ENCODE assay signal across 9 mouse cellular contexts in genomic region chr11:115838895-115839311, GRCm38 (mm10). TPM values are rescaled to one million over a fixed set of nuclear protein-coding genes. Genes with fewer than 3 reads are reported as not detected.
DNase-seq lines count a peak whose midpoint lies in the region; ATAC-seq and TF ChIP-seq lines count a peak whose summit lies in the region.
"Had no signal": no experiment of that assay in that cellular context is flagged by ENCODE, and none has a peak within 500 bp of the region (broad histone marks: within the 10 kb centered on the region; RNA-seq: fewer than 3 reads in every experiment).

No protein-coding gene starts in this region.

- H3K27me3 ChIP-seq in heart, embryonic 11.5 days (ENCODE audit: control insufficient read depth, insufficient read depth, low read length) = no peaks in the 10 kb centered on the region
- H3K27me3 ChIP-seq in limb, embryonic 10.5 days (ENCODE audit: low read depth, poor library complexity, severe bottlenecking) = 0 out of 2 replicates have a peak, but pooled peaks cover 2% of the 10 kb centered on the region
- no peaks in the 10 kb centered on the region for H3K27me3 ChIP-seq in stomach, embryonic 15.5 days (replicated peaks)
- H3K27me3 ChIP-seq: limb, embryonic 12.5 days had no signal

- H3K9ac ChIP-seq in heart, embryonic 11.5 days (ENCODE audit: low read depth, low read length) = no peak overlapping the region
- H3K9ac ChIP-seq in stomach, embryonic 15.5 days = no peak overlapping the region
- H3K9ac ChIP-seq: limb, embryonic 12.5 days had no signal

- no peak for TF ChIP-seq POLR2A in lung, adult 2 months (IDR thresholded peaks at IDR 0.05; ENCODE audit: borderline replicate concordance, extremely low read depth, low read depth, low read length)

- no peaks in the 10 kb centered on the region for H3K9me3 ChIP-seq in heart, embryonic 11.5 days (replicated peaks; ENCODE audit: control insufficient read depth, low read length)
- H3K9me3 ChIP-seq in limb, embryonic 10.5 days (replicated peaks) = no peaks in the 10 kb centered on the region
- H3K9me3 ChIP-seq in stomach, embryonic 15.5 days = no peaks in the 10 kb centered on the region
- H3K9me3 ChIP-seq: limb, embryonic 12.5 days had no signal

- DNase-seq in lung, adult 18-20 months = peak; percentile 81 to 88
- DNase-seq in lung, adult 2 months = no peak
- DNase-seq in limb, embryonic 10.5 days (ENCODE audit: low spot score) = no peak
- DNase-seq in frontal cortex, postnatal 25 days (ENCODE audit: low spot score in 2 of 2) = no peak
- no peak for DNase-seq in cerebellum, postnatal 25 days

- H3K27ac ChIP-seq in heart, embryonic 11.5 days (ENCODE audit: low read depth, low read length) = peak overlapping the region; percentile 58
- H3K27ac ChIP-seq in limb, embryonic 10.5 days = peak overlapping the region; percentile 43; the same call in 1 of the 2 replicates
- peak overlapping the region; percentile 86 for H3K27ac ChIP-seq in stomach, embryonic 15.5 days
- H3K27ac ChIP-seq: limb, embryonic 12.5 days had no signal

- peak overlapping the region; percentile 3 for H3K4me2 ChIP-seq in heart, embryonic 11.5 days
- H3K4me2 ChIP-seq in stomach, embryonic 15.5 days = 0 out of 2 replicates have a peak overlapping the region, but pooled peaks have one; percentile 12
- H3K4me2 ChIP-seq: limb, embryonic 12.5 days had no signal

- no peaks in the 10 kb centered on the region for H3K36me3 ChIP-seq in heart, embryonic 11.5 days (ENCODE audit: control insufficient read depth, insufficient read depth, low read length)
- H3K36me3 ChIP-seq in limb, embryonic 10.5 days = no peaks in the 10 kb centered on the region
- no peaks in the 10 kb centered on the region for H3K36me3 ChIP-seq in stomach, embryonic 15.5 days
- H3K36me3 ChIP-seq: limb, embryonic 12.5 days had no signal

- H3K4me3 ChIP-seq in lung, adult 2 months (replicated peaks; ENCODE audit: extremely low read depth, low read depth, low read length) = no peak overlapping the region
- no peak overlapping the region for H3K4me3 ChIP-seq in heart, embryonic 11.5 days (ENCODE audit: low read depth, low read length)
- H3K4me3 ChIP-seq in limb, embryonic 10.5 days = no peak overlapping the region
- H3K4me3 ChIP-seq in stomach, embryonic 15.5 days (replicated peaks) = no peak overlapping the region
- H3K4me3 ChIP-seq: limb, embryonic 12.5 days had no signal

- peaks cover 11% of the 10 kb centered on the region for H3K4me1 ChIP-seq in lung, adult 2 months (ENCODE audit: control insufficient read depth, insufficient read depth, low read length)
- H3K4me1 ChIP-seq in heart, embryonic 11.5 days (ENCODE audit: control insufficient read depth, insufficient read depth, low read length) = peaks cover 75% of the 10 kb centered on the region
- peaks cover 72% of the 10 kb centered on the region for H3K4me1 ChIP-seq in limb, embryonic 10.5 days
- peaks cover 51% of the 10 kb centered on the region for H3K4me1 ChIP-seq in stomach, embryonic 15.5 days

- WGBS in lung, adult 2 months = 58% methylated on average over 4 of the region's 4 CpGs
- 43% methylated on average over 4 of the region's 4 CpGs for WGBS in heart, embryonic 11.5 days (ENCODE audit: insufficient replicate concordance)
- WGBS in limb, embryonic 10.5 days = 45% methylated on average over 4 of the region's 4 CpGs
- WGBS in stomach, embryonic 15.5 days = 35% methylated on average over 4 of the region's 4 CpGs

- ATAC-seq in heart, embryonic 11.5 days (replicated peaks; ENCODE audit: insufficient number of reproducible peaks, low FRiP score, low TSS enrichment) = no peak
- peak; percentile 67 for ATAC-seq in stomach, embryonic 15.5 days (ENCODE audit: insufficient read depth, low FRiP score, low read depth)
- no peak for ATAC-seq in granulocyte monocyte progenitor cell, adult 5-6 weeks (replicated peaks; ENCODE audit: poor library complexity, severe bottlenecking)

- TF ChIP-seq CTCF in lung, adult 2 months (IDR thresholded peaks at IDR 0.05; ENCODE audit: insufficient read depth, low read length) = no peak

RNA-seq across cellular contexts. Expression of gene Llgl2, which starts 15.1 kb away (rescaled TPM):
- polyA plus RNA-seq in lung, adult 2 months (2012; rRNA removed) = 91.8 and 94.0 TPM in 2 replicates
- polyA plus RNA-seq in heart, embryonic 11.5 days (2014; fragmentation: Nextera tagmentation; extraction: Ambion mirVana) = 21.5 and 22.4 TPM in 2 replicates
- 11.2 and 12.3 TPM in 2 replicates for polyA plus RNA-seq in limb, embryonic 10.5 days (2016; fragmentation: Nextera tagmentation; extraction: Ambion mirVana)
- polyA plus RNA-seq in stomach, embryonic 15.5 days (2015; fragmentation: Nextera tagmentation; extraction: Ambion mirVana) = 60.4 and 61.5 TPM in 2 replicates
- total RNA-seq in granulocyte monocyte progenitor cell, adult 5-6 weeks (2014; fragmentation: Nextera tagmentation) = 4.2 and 11.3 TPM in 2 replicates
- total RNA-seq in granulocyte monocyte progenitor cell, adult 5-6 weeks (2017) = 2.8 and 4.1 TPM in 2 replicates

RNA-seq across cellular contexts. Expression of gene Myo15b, which starts 19.3 kb away (rescaled TPM):
- polyA plus RNA-seq in lung, adult 2 months (2012; rRNA removed) = 5.4 and 7.9 TPM in 2 replicates
- polyA plus RNA-seq in heart, embryonic 11.5 days (2014; fragmentation: Nextera tagmentation; extraction: Ambion mirVana) = 0.06 and 0.39 TPM in 2 replicates
- polyA plus RNA-seq in limb, embryonic 10.5 days (2016; fragmentation: Nextera tagmentation; extraction: Ambion mirVana) = 0.05 and 0.18 TPM in 2 replicates
- 17.8 and 24.7 TPM in 2 replicates for polyA plus RNA-seq in stomach, embryonic 15.5 days (2015; fragmentation: Nextera tagmentation; extraction: Ambion mirVana)
- total RNA-seq in granulocyte monocyte progenitor cell, adult 5-6 weeks (2014; fragmentation: Nextera tagmentation) = 4.4 and 5.4 TPM in 2 replicates
- 1.1 and 2.1 TPM in 2 replicates for total RNA-seq in granulocyte monocyte progenitor cell, adult 5-6 weeks (2017)
- polyA plus RNA-seq: limb, embryonic 12.5 days had no signal

RNA-seq across cellular contexts. Expression of gene Tsen54, which starts 24.4 kb away (rescaled TPM):
- polyA plus RNA-seq in lung, adult 2 months (2012; rRNA removed) = 28.9 and 31.3 TPM in 2 replicates
- polyA plus RNA-seq in heart, embryonic 11.5 days (2014; fragmentation: Nextera tagmentation; extraction: Ambion mirVana) = 20.8 TPM in 2 replicates
- polyA plus RNA-seq in limb, embryonic 10.5 days (2016; fragmentation: Nextera tagmentation; extraction: Ambion mirVana) = 42.5 and 48.8 TPM in 2 replicates
- polyA plus RNA-seq in stomach, embryonic 15.5 days (2015; fragmentation: Nextera tagmentation; extraction: Ambion mirVana) = 28.2 and 30.6 TPM in 2 replicates
- total RNA-seq in granulocyte monocyte progenitor cell, adult 5-6 weeks (2014; fragmentation: Nextera tagmentation) = 21.9 and 22.5 TPM in 2 replicates
- 8.5 and 18.6 TPM in 2 replicates for total RNA-seq in granulocyte monocyte progenitor cell, adult 5-6 weeks (2017)

RNA-seq across cellular contexts. Expression of gene Caskin2, which starts 25.5 kb away (rescaled TPM):
- 105 and 144 TPM in 2 replicates for polyA plus RNA-seq in lung, adult 2 months (2012; rRNA removed)
- polyA plus RNA-seq in heart, embryonic 11.5 days (2014; fragmentation: Nextera tagmentation; extraction: Ambion mirVana) = 17.4 and 18.1 TPM in 2 replicates
- polyA plus RNA-seq in limb, embryonic 10.5 days (2016; fragmentation: Nextera tagmentation; extraction: Ambion mirVana) = 18.1 and 18.9 TPM in 2 replicates
- polyA plus RNA-seq in stomach, embryonic 15.5 days (2015; fragmentation: Nextera tagmentation; extraction: Ambion mirVana) = 11.7 and 13.1 TPM in 2 replicates
- total RNA-seq in granulocyte monocyte progenitor cell, adult 5-6 weeks (2014; fragmentation: Nextera tagmentation) = 1.9 and 5.1 TPM in 2 replicates
- total RNA-seq in granulocyte monocyte progenitor cell, adult 5-6 weeks (2017) = 1.7 and 3.5 TPM in 2 replicates

Comparison
In these comparisons a context has a peak if more than half of its experiments do, and no peak if none do; other contexts are left out.
1. DNase-seq: peak in lung, adult 18-20 months (2 of 2); none in lung, adult 2 months (single experiment), limb, embryonic 10.5 days (single experiment), frontal cortex, postnatal 25 days (0 of 2) and cerebellum, postnatal 25 days (0 of 2).
2. Peak in every context shown above with its lines, with median percentiles within 50 percentile points of each other: H3K27ac ChIP-seq.